Mouse (Mus musculus) intestine, embryonic 14.5 days (tissue): ENCODE measurements around the gene Akap6. TPM values are rescaled to one million over a fixed set of nuclear protein-coding genes. Genes with fewer than 3 reads are reported as not detected.

Source experiments
- ATAC-seq: fragments of 200-750 bp; cut with Nextera tagmentation; replicated peaks from 2 replicates; pipeline ENCODE4 v1.8.0; 2017; ENCODE audit warnings: low read depth, moderate number of reproducible peaks, moderate TSS enrichment, moderate library complexity; ENCODE audit not compliant: low FRiP score, low TSS enrichment
- DNase-seq: peaks from one replicate; pipeline ENCODE4 v3.0.0-alpha.2; 2018; ENCODE audit warnings: low spot score
- H3K27ac ChIP-seq: fragments of 300-500 bp; sonication (generic); 2 replicates; pipeline ENCODE4 v1.5.1; 2014; ENCODE audit warnings: low read depth, mild to moderate bottlenecking, control low read depth
- H3K27me3 ChIP-seq: fragments of 300-500 bp; sonication (generic); replicated peaks from 2 replicates; pipeline ENCODE4 v1.6.1; 2014; ENCODE audit warnings: low read length, control low read depth; ENCODE audit not compliant: control insufficient read depth, insufficient read depth
- H3K36me3 ChIP-seq: fragments of 300-500 bp; sonication (generic); 2 replicates; pipeline ENCODE4 v1.6.1; 2014; ENCODE audit warnings: low read length, control low read depth; ENCODE audit not compliant: control insufficient read depth, insufficient read depth
- H3K4me1 ChIP-seq: fragments of 300-500 bp; sonication (generic); replicated peaks from 2 replicates; pipeline ENCODE4 v1.6.1; 2014; ENCODE audit warnings: low read length, control low read depth, mixed read lengths; ENCODE audit not compliant: control insufficient read depth, insufficient read depth
- H3K4me2 ChIP-seq: fragments of 300-500 bp; sonication (generic); 2 replicates; pipeline ENCODE4 v1.6.1; 2014; ENCODE audit warnings: low read length
- H3K4me3 ChIP-seq: fragments of 300-500 bp; sonication (generic); 2 replicates; pipeline ENCODE4 v1.5.1; 2014; ENCODE audit warnings: low read depth, low read length, control low read depth, mixed read lengths
- H3K9ac ChIP-seq: fragments of 300-500 bp; sonication (generic); 2 replicates; pipeline ENCODE4 v1.6.1; 2014; ENCODE audit warnings: mild to moderate bottlenecking, low read length
- H3K9me3 ChIP-seq: fragments of 300-500 bp; sonication (generic); 2 replicates; pipeline ENCODE4 v1.6.1; 2016; ENCODE audit warnings: low read length, control low read depth; ENCODE audit not compliant: control insufficient read depth
- WGBS: fragments of 180-500 bp; shearing (Covaris S2); extraction: QIAGEN DNeasy Blood & Tissue Kit; methylation state at CpG from one replicate; pipeline ENCODE4 v1.1.7; 2014; 5-methylcytosine and 5-hydroxymethylcytosine counted together
- polyA plus RNA-seq: library from polyadenylated mRNA; unstranded; fragments of >200 nt; fragmentation: Nextera tagmentation; extraction: Ambion mirVana; gene quantifications from 2 replicates; pipeline ENCODE4 v1.2.1, GENCODE M21; 2014

The Akap6 gene
- polyA plus RNA-seq, 1 experiment from 2014 or later, result 3.2 TPM

- H3K27ac ChIP-seq, result no peak overlapping the region
- no peak overlapping the region for H3K4me3 ChIP-seq
- WGBS, result 38% methylated on average over 4 of the region's 4 CpGs
These were observed 58.7 kb downstream of the Akap6 start for GRCm38 (mm10) chr12:52757881-52758280.

GRCm38 (mm10) chr12:52764046-52764445, 64.9 kb downstream of the Akap6 start:
- DNase-seq (no peak), ATAC-seq (no peak)
- H3K27ac ChIP-seq, result no peak overlapping the region
- no peak overlapping the region for H3K4me2 ChIP-seq
- H3K27me3 ChIP-seq, result no peaks in the 10 kb centered on the region
- H3K4me1 ChIP-seq, result no peaks in the 10 kb centered on the region
- no peak overlapping the region for H3K9ac ChIP-seq
- WGBS, result 88% methylated on average over 2 of the region's 2 CpGs
- no peaks in the 10 kb centered on the region for H3K36me3 ChIP-seq
- H3K4me3 ChIP-seq, result no peak overlapping the region
- no peaks in the 10 kb centered on the region for H3K9me3 ChIP-seq

More at GRCm38 (mm10) chr12:52757881-52758280, 58.7 kb downstream of the Akap6 start:
- H3K9ac ChIP-seq, result no peak overlapping the region
- H3K27me3 ChIP-seq, result no peaks in the 10 kb centered on the region
- no peak overlapping the region for H3K4me2 ChIP-seq
- no peak for DNase-seq
- ATAC-seq, result no peak
- no peaks in the 10 kb centered on the region for H3K36me3 ChIP-seq
- no peaks in the 10 kb centered on the region for H3K9me3 ChIP-seq
- no peaks in the 10 kb centered on the region for H3K4me1 ChIP-seq

GRCm38 (mm10) chr12:52764810-52765209, 65.6 kb downstream of the Akap6 start:
- no peak for ATAC-seq
- no peak for DNase-seq

GRCm38 (mm10) chr12:52769561-52769960, 70.4 kb downstream of the Akap6 start:
- no peak overlapping the region for H3K4me3 ChIP-seq
- DNase-seq, result no peak
- no peaks in the 10 kb centered on the region for H3K36me3 ChIP-seq
- no peak overlapping the region for H3K4me2 ChIP-seq
- peaks cover 19% of the 10 kb centered on the region for H3K4me1 ChIP-seq
- no peak for ATAC-seq
- no peak overlapping the region for H3K27ac ChIP-seq
- no peaks in the 10 kb centered on the region for H3K9me3 ChIP-seq
- 77% methylated on average over 3 of the region's 3 CpGs for WGBS
- no peak overlapping the region for H3K9ac ChIP-seq
- H3K27me3 ChIP-seq, result no peaks in the 10 kb centered on the region

More at GRCm38 (mm10) chr12:52764810-52765209, 65.6 kb downstream of the Akap6 start:
- Histone ChIP-seq H3K27ac (no peak overlapping the region), H3K9ac (no peak overlapping the region), H3K4me2 (no peak overlapping the region), H3K27me3 (no peaks in the 10 kb centered on the region), H3K4me3 (no peak overlapping the region), H3K4me1 (no peaks in the 10 kb centered on the region), H3K36me3 (no peaks in the 10 kb centered on the region), H3K9me3 (no peaks in the 10 kb centered on the region)
- WGBS, result 64% methylated on average over 3 of the region's 3 CpGs

- Histone ChIP-seq H3K27ac (peak overlapping the region; percentile 66), H3K9ac (no peak overlapping the region), H3K4me2 (0 out of 2 replicates have a peak overlapping the region, but pooled peaks have one; percentile 9), H3K9me3 (no peaks in the 10 kb centered on the region), H3K4me3 (no peak overlapping the region), H3K36me3 (no peaks in the 10 kb centered on the region), H3K4me1 (peaks cover 19% of the 10 kb centered on the region), H3K27me3 (no peaks in the 10 kb centered on the region)
- no peak for DNase-seq
- WGBS, result 40% methylated on average over 7 of the region's 7 CpGs
- no peak for ATAC-seq
These were observed 72.7 kb downstream of the Akap6 start for GRCm38 (mm10) chr12:52771931-52772330.

GRCm38 (mm10) chr12:52772494-52773280, 73.5 kb downstream of the Akap6 start:
- no peak overlapping the region for H3K9ac ChIP-seq
- peak overlapping the region; percentile 81 for H3K27ac ChIP-seq
- DNase-seq (peak; percentile 60), ATAC-seq (no peak; the same call in 1 of the 2 replicates)
- no peak overlapping the region for H3K4me3 ChIP-seq
- no peaks in the 10 kb centered on the region for H3K9me3 ChIP-seq
- no peaks in the 10 kb centered on the region for H3K36me3 ChIP-seq
- peaks cover 19% of the 10 kb centered on the region for H3K4me1 ChIP-seq
- WGBS, result 18% methylated on average over 10 of the region's 11 CpGs
- peak overlapping the region; percentile 25; the same call in 1 of the 2 replicates for H3K4me2 ChIP-seq
- no peaks in the 10 kb centered on the region for H3K27me3 ChIP-seq

GRCm38 (mm10) chr12:52773847-52774246, 74.7 kb downstream of the Akap6 start:
- WGBS, result 43% methylated on average over 3 of the region's 3 CpGs
- H3K27ac ChIP-seq, result peak overlapping the region; percentile 81
- no peak for ATAC-seq

GRCm38 (mm10) chr12:52774382-52774781, 75.2 kb downstream of the Akap6 start:
- Histone ChIP-seq H3K4me1 (peaks cover 19% of the 10 kb centered on the region), H3K9me3 (no peaks in the 10 kb centered on the region), H3K4me3 (no peak overlapping the region), H3K9ac (no peak overlapping the region), H3K27ac (peak overlapping the region; percentile 67; the same call in 1 of the 2 replicates), H3K27me3 (no peaks in the 10 kb centered on the region), H3K36me3 (no peaks in the 10 kb centered on the region), H3K4me2 (no peak overlapping the region)
- ATAC-seq (no peak), DNase-seq (no peak)
- WGBS, result 26% methylated on average over 6 of the region's 6 CpGs

More at GRCm38 (mm10) chr12:52773847-52774246, 74.7 kb downstream of the Akap6 start:
- no peaks in the 10 kb centered on the region for H3K27me3 ChIP-seq
- peaks cover 19% of the 10 kb centered on the region for H3K4me1 ChIP-seq
- DNase-seq, result no peak
- H3K4me3 ChIP-seq, result no peak overlapping the region
- H3K9me3 ChIP-seq, result no peaks in the 10 kb centered on the region
- H3K9ac ChIP-seq, result no peak overlapping the region
- H3K36me3 ChIP-seq, result no peaks in the 10 kb centered on the region
- H3K4me2 ChIP-seq, result 0 out of 2 replicates have a peak overlapping the region, but pooled peaks have one; percentile 25

GRCm38 (mm10) chr12:52780216-52780615, 81.0 kb downstream of the Akap6 start:
- no peak overlapping the region for H3K4me2 ChIP-seq
- no peak for ATAC-seq
- DNase-seq, result no peak

More at GRCm38 (mm10) chr12:52780216-52780615, 81.0 kb downstream of the Akap6 start:
- H3K9me3 ChIP-seq, result no peaks in the 10 kb centered on the region
- H3K27ac ChIP-seq, result no peak overlapping the region
- 64% methylated on average over 5 of the region's 5 CpGs for WGBS
- H3K27me3 ChIP-seq, result no peaks in the 10 kb centered on the region
- H3K36me3 ChIP-seq, result no peaks in the 10 kb centered on the region
- H3K4me1 ChIP-seq, result no peaks in the 10 kb centered on the region
- no peak overlapping the region for H3K9ac ChIP-seq
- H3K4me3 ChIP-seq, result no peak overlapping the region
